Mouse (Mus musculus): Measurements from ENCODE around the gene Gm3685. TPM values are rescaled to one million over a fixed set of nuclear protein-coding genes. Genes with fewer than 3 reads are reported as not detected.
"Not testable (repeated sequence)": the region's sequence is repeated elsewhere in the genome, so short reads cannot be mapped to it uniquely, and the experiment has no call there.

Gene Gm3685
- total RNA-seq (2021), result not detected in 2 replicates
- long read RNA-seq, experiment 1, result 0 reads
- long read RNA-seq, experiment 2, result 0 reads

GRCm38 (mm10) chr14:7044870-7045269 lies at the start of gene Gm3685:
Gene Gm3685, minus strand, starts transcription at chr14:7044970.
- not testable (repeated sequence) for DNase-seq

DNA sequence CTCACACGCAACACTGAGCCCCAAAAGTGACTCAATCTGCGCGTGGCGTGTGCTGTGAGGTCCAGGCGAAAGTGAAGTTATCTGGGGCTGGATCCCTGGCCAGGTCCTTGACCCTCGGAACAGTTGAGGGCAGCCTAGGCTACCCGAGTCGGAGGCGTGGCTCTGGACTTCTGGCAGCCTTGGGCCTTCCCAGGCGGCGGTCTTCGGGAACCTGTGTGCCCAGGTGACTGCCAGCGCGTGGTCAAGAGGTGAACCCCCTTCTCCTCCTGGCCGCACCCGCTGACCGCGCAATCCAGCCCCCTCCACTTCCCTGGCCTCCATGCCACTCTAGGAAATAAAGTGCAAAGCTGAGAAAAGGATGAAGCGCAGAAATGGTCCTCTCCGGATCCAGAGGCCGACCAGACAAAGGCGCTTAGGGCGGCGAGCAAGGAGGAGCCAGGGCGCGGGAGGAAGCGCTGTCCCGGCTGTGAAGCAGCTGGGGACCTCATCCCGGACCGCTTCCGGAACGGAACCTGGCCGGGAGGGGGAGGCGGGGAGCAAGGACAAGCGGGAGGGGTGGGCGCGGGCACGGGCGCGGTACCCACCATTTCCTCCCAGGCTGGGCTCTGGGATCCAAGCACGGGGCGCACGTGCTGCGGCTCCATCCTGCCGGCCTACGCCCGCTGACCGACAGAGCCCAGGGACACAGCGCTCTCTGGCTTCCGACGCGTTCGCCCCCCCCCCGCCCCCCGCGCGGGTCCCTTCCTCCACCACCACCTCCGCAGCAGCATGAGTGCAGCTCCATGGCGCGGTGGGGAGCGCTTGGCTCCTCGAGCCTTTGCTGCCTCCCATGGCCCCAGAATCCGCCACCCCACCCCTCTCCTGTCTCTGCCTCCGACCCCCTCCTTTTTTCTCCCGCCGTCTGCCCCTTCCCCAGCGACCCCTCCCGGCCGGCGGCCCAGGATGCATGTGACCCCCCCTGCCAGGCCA lies 17.7 kb downstream of the Gm3685 start, which contains the start of gene Gm10406:
Gene Gm10406 (minus strand): TSS at position 669 of the 969 bp plus-strand sequence.
- peak; percentile 33 for DNase-seq

DNA sequence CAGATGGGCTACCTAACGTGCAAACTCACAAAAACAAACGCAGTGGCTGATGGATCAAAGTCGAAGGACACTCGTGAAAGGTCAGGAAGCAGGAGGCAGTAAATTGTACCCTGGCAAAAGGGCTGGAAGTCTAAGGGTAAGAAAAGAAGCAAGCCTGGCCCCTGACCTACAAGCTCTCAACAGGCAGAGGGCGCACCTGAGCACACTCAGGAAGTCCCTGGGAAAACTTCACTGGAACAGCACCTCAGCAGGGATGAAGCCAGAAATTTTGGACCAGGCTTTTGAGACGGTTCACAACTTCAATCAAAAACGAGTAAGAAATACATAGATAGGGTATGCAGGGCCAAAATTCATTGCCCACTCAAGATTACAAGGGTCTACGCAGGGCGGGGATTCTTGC lies 18.5 kb downstream of the Gm3685 start:
- peak; percentile 3 for DNase-seq

Other genes starting within 250 kb of the Gm3685 start
- not detected in 2 replicates for gene Gm3642, start 204.7 kb downstream of the Gm3685 start, total RNA-seq (2021)
- 0.41 and 0.90 TPM in 2 replicates for gene Gm3667, start 155.0 kb downstream of the Gm3685 start, total RNA-seq (2021)
- gene Gm6356, start 71.2 kb downstream of the Gm3685 start, total RNA-seq (2021), result not detected in 2 replicates
- gene Gm10406, start 17.5 kb downstream of the Gm3685 start, total RNA-seq (2021), result 0.37 TPM in 1 of 2 replicates, not detected in the other
- 0.75 TPM in 1 of 2 replicates, not detected in the other for gene Gm3696, start 55.7 kb upstream of the Gm3685 start, total RNA-seq (2021)
- not detected in 2 replicates for gene Gm6676, start 80.4 kb upstream of the Gm3685 start, total RNA-seq (2021)
- 0.78 and 0.86 TPM in 2 replicates for gene Gm3512, start 129.6 kb upstream of the Gm3685 start, total RNA-seq (2021)
- gene Gm16434, start 149.6 kb upstream of the Gm3685 start, total RNA-seq (2021), result not detected in 2 replicates
- not detected in 2 replicates for gene Gm3727, start 219.7 kb upstream of the Gm3685 start, total RNA-seq (2021)